Mouse (Mus musculus): Measurements from ENCODE around the gene Olfr5. TPM values are rescaled to one million over a fixed set of nuclear protein-coding genes. Genes with fewer than 3 reads are reported as not detected.
"Not testable (repeated sequence)": the region's sequence is repeated elsewhere in the genome, so short reads cannot be mapped to it uniquely, and the experiment has no call there.

The Olfr5 gene
- total RNA-seq (2022) = not detected

DNA sequence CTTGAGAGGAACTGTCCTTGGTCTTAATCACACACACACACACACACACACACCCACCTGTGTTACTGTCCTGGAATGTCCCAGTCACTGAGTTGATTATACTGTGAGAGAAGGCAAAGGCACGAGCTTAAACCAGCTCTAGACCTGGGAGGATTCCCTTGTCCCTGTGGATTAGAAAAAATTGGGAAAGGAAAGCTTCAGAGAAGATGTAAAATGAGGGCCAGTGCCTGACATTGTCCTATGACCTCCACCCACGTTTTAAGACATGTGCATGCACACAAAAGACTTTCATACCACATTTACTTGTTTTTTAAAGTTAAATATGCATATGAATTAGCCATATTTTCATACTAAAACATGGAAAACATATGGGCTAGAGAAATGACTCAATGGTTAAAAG, at the start of gene Olfr5:
TSS of gene Olfr5 (minus strand) at position 101 of the 400 bp plus-strand sequence.
- DNase-seq = no peak

GRCm38 (mm10) chr7:6526141-6526540, 39.4 kb upstream of the Olfr5 start:
- no peak for DNase-seq

GRCm38 (mm10) chr7:6525001-6525400, 38.3 kb upstream of the Olfr5 start:
- DNase-seq = no peak

- DNase-seq = no peak
These were observed 36.1 kb upstream of the Olfr5 start, which contains the start of gene Olfr1349 for GRCm38 (mm10) chr7:6522850-6523249. Gene Olfr1349, minus strand, starts transcription at chr7:6522950.

DNA sequence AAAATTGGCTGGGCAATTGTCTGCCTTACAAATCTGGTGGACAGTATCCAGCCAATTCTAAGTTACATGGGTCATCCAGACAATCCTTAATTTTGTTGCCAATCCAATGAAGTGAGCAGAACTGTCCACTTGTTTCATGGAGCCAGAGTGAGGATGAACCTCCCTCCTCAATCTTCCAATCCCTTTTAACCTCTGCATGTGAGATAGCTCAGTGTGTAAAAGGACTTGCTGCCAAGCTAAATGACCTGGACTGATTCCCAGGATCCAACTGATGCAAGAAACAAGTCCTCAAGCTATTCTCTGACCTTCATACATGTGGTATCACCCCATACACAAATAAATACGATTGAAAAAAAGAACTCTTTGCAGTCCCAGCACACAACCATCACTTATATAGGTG, 34.9 kb upstream of the Olfr5 start:
- no peak for DNase-seq

DNA sequence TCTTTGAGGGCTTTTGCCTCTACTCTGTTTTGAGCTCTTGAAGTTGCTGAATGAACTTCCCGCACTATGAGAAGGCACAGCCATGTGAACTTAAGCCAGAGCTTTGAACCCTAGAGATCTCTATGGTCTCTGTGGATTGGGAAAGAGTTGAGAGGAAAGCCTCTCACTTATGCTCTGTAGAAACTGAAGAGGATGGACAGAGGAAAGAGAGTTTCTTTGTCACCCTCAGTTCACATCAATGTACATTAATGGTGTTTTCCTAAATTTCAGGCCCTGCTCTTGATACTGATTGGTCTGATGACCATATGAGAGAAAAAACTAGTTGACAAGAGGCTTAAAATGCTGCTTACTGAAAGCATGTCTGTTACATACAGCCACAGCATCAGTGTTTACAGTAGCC, 21.9 kb upstream of the Olfr5 start, which contains the start of gene Olfr1348:
TSS of gene Olfr1348 (minus strand) at position 101 of the 400 bp plus-strand sequence.
- no peak for DNase-seq

DNA sequence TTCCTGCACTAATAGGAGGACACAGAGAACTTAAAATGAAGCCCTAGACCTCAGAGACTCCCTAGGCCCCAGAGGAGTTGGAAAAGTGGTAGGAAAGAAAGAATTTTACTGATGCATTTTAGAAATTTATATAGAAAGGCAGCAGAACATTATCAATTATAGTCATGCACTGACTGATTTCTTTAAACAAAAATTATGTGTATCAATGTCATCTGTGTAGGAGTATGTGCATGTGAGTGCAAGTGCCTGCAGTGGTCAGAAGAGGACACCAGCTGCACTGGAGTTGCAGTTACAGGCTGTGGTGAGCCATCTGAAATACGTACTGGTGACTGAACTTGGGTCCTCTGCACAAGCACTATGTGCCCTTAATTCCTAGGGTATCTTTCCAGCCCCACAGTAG, 12.9 kb upstream of the Olfr5 start, which contains the start of gene Olfr1347:
TSS of gene Olfr1347 (minus strand) at position 101 of the 400 bp plus-strand sequence.
- DNase-seq = no peak

- not testable (repeated sequence) for DNase-seq
These were observed 9.1 kb downstream of the Olfr5 start for GRCm38 (mm10) chr7:6477633-6478032.

GRCm38 (mm10) chr7:6466951-6467350, 19.8 kb downstream of the Olfr5 start, which contains the start of gene Olfr1346:
Gene Olfr1346, plus strand, starts transcription at chr7:6467101.
- DNase-seq = peak; percentile 15

DNA sequence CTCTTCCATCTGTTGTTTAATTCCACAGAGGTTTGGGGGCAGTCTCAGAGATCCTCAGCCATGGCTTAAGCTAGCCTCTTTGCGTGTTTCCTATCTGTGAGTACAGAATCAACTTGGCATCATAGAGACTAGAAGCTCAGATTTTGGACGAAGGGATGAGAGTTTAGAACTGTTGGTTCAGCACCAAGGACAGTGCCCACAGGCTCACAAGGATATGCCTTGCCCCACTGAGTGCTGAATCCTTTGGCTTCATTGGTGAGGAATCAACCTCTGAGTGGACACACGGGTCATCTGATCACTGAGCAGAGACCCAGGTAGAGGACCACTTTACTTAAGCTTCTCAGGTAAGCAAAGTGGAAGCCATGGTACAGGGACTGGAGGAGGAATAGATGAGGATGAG, 30.3 kb downstream of the Olfr5 start:
- DNase-seq = no peak

DNA sequence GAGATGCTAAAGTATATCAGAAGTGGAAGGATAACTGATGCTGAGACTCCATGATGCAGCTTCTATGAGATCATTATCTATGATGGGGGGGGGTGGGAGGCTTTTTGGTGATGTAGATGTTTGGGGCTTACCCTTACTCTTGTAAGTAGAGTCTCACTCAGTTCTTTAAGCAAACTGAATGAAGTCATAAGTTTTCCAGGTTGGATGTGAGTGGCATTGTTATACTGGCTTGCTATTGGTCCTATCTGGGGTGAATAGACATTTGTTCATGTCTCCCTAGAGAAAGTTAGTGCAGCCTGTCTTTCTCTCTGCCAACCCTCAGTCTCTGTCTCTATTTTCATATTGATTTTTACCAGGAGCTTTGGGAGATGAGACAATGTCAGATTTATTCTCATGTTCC, 30.9 kb downstream of the Olfr5 start, which contains the start of gene Olfr1336:
TSS of gene Olfr1336 (plus strand) at position 301 of the 400 bp plus-strand sequence.
- DNase-seq = no peak

DNA sequence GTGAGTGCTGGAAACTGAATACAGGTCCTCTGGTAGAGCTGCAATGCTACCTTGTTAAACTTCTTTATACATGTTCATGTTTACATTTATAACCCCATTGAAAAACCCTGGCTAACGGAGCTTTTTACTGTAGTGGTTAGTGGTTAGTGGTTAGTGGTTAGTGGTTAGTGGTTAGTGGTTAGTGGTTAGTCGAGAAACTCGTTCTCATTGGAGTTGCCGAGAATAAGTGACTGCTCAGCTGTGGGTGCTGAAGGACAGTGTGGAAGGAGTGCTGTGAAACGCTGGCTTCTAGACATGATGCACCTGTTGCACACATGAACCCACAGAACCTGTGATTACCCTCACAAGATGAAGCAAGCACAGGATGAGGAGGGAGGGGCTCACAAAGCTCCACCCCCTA, 39.0 kb downstream of the Olfr5 start:
- no peak for DNase-seq

DNA sequence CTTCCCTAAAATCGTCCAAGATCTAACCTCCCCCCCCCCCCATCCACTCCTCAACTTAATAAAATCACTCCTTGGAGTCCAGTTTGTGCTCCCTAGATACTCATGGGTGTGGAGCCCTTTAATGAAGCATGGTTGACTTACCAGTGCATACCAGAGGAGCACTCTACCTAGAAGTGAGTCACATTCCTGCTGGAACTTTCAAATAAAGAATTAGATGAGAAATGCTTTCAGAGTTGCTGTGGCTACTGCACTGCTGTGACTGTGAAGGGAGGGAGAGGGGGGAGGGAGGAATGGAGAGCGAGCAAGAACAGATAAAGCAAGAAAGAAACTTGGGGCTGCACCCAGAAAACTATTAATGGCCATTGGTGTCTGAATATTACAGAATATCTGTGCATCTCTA, 45.6 kb downstream of the Olfr5 start:
- no peak for DNase-seq

DNA sequence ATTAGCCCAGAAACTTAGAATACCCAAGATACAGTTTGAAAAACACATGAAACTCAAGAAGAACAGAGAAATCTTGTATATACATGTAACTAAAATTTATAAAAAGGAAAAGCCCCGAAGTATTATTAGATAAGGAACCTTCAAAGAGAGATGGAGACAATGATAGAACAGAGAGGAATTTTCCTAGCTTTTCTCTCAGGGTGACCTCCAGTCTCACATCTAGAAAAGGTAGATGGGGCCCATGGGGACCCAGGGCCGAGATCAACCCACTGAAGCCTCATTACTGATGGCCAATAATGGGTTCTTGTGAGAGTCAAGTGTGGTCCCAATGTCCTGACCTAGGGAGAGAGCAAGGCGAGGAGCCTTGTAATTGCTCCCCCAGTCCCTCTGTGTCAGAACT, 48.4 kb downstream of the Olfr5 start, which contains the start of gene Olfr1344:
TSS of gene Olfr1344 (plus strand) at position 301 of the 400 bp plus-strand sequence.
- no peak for DNase-seq

- no peak for DNase-seq
These were observed 56.4 kb downstream of the Olfr5 start for GRCm38 (mm10) chr7:6430342-6430741.

DNA sequence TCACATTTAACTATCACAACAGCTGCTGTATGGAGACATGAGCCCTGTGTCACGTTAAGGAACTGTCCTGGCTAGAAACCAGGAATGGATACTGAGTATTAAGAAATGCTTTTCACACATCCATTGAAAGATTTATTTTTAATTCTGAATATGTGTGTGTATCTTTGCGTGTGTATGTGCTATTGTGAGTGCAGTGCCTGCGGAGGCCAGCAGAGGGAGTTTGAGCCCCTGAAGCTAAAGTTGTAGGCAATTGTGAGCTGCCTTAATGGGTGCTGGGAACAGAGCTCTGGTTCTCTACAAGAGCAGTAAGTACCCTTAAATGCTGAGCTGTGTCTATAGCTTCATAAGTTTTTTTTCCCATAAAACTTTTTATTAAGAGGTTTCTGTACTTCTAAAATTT, 57.4 kb downstream of the Olfr5 start:
- no peak for DNase-seq

Other genes with a start within 250 kb of the Olfr5 start
- not detected for gene Epp13, start 234.2 kb downstream of the Olfr5 start, total RNA-seq (2022)
- 10 to 100 TPM; 10.0 to 15.3 (median 11.3) TPM for gene Zfp667, start 200.4 kb downstream of the Olfr5 start, total RNA-seq (2022)
- 1 to 10 TPM; 4.1 to 4.7 (median 4.4) TPM for gene Zfp583, start 155.7 kb downstream of the Olfr5 start, total RNA-seq (2022)
- 1 to 10 TPM; 1.0 to 2.2 (median 1.4) TPM for gene Gm3854, start 143.2 kb downstream of the Olfr5 start, total RNA-seq (2022)
- 1 to 10 TPM; 2.7 to 5.0 (median 3.8) TPM for gene Zfp78, start 123.7 kb downstream of the Olfr5 start, total RNA-seq (2022)
- 1 to 10 TPM; 4.2 to 9.0 (median 6.5) TPM for gene Zfp28, start 103.6 kb downstream of the Olfr5 start, total RNA-seq (2022)
- 1 to 10 TPM in 2 of 4 experiments, under 1 TPM in 2; 0.35 to 1.4 (median 0.78) TPM for gene Smim17, start 88.2 kb downstream of the Olfr5 start, total RNA-seq (2022)
- gene Gm20715, start 76.7 kb downstream of the Olfr5 start, total RNA-seq (2022) = under 1 TPM in 1 of 4 experiments, not detected in 3; 0.05 TPM
- under 1 TPM in 2 of 4 experiments, not detected in 2; 0.27 to 0.46 TPM for gene Olfr1344, start 48.3 kb downstream of the Olfr5 start, total RNA-seq (2022)
- gene Olfr1336, start 30.8 kb downstream of the Olfr5 start, total RNA-seq (2022) = under 1 TPM in 1 of 4 experiments, not detected in 3; 0.03 TPM
- gene Olfr1346, start 19.8 kb downstream of the Olfr5 start, total RNA-seq (2022) = not detected
- not detected for gene Olfr1347, start 12.8 kb upstream of the Olfr5 start, total RNA-seq (2022)
- gene Olfr1348, start 21.8 kb upstream of the Olfr5 start, total RNA-seq (2022) = not detected
- gene Olfr1349, start 36.0 kb upstream of the Olfr5 start, total RNA-seq (2022) = not detected
- gene Olfr1350, start 77.9 kb upstream of the Olfr5 start, total RNA-seq (2022) = not detected
- gene Zim1, start 209.5 kb upstream of the Olfr5 start, total RNA-seq (2022) = 1 to 10 TPM; 2.5 to 4.0 (median 3.0) TPM
- gene Peg3, start 243.5 kb upstream of the Olfr5 start, total RNA-seq (2022) = 10 to 100 TPM; 34.9 to 51.0 (median 38.2) TPM
- 1 to 10 TPM; 1.6 to 2.0 (median 1.8) TPM for gene Usp29, start 243.6 kb upstream of the Olfr5 start, total RNA-seq (2022)

All from adrenal gland, adult 8-10 months (tissue).